Mouse (Mus musculus) kidney, postnatal 25 days (tissue): ENCODE results near the gene Abca16.

ENCODE experiments used
- DNase-seq, 2 experiments: peaks; one replicate each; pipeline ENCODE4 v3.0.0; 2021; ENCODE audit warnings: mixed read lengths in 2 of 2

Abca16 gene

GRCm38 (mm10) chr7:120409447-120409846, at the start of gene Abca16:
Abca16 (plus strand) TSS chr7:120409647.
- DNase-seq = peak in 1 of 2 experiments; percentile 30

- DNase-seq = peak in 1 of 2 experiments; percentile 4
Measured at GRCm38 (mm10) chr7:120361159-120361558, 48.3 kb upstream of the Abca16 start.

GRCm38 (mm10) chr7:120412391-120412790, 2.9 kb downstream of the Abca16 start:
- no peak for DNase-seq

- peak in 1 of 2 experiments; percentile 22 for DNase-seq
Measured at GRCm38 (mm10) chr7:120426625-120427024, 17.2 kb downstream of the Abca16 start.

GRCm38 (mm10) chr7:120431464-120431863, 22.0 kb downstream of the Abca16 start:
- no peak for DNase-seq

- no peak for DNase-seq
Measured at GRCm38 (mm10) chr7:120503891-120504662, 94.6 kb downstream of the Abca16 start.

GRCm38 (mm10) chr7:120504663-120504979, 95.2 kb downstream of the Abca16 start:
- DNase-seq = no peak

GRCm38 (mm10) chr7:120534805-120535204, 125.4 kb downstream of the Abca16 start:
- no peak for DNase-seq

GRCm38 (mm10) chr7:120552479-120553180, 143.2 kb downstream of the Abca16 start:
- DNase-seq = no peak

GRCm38 (mm10) chr7:120553181-120553551, 143.7 kb downstream of the Abca16 start:
- DNase-seq = no peak

GRCm38 (mm10) chr7:120567366-120567765, 157.9 kb downstream of the Abca16 start:
- DNase-seq = no peak

GRCm38 (mm10) chr7:120576520-120576919, 167.1 kb downstream of the Abca16 start:
- DNase-seq = no peak
